Mouse (Mus musculus): ENCODE data around the gene Grap.
"Not testable (repeated sequence)": the region's sequence is repeated elsewhere in the genome, so short reads cannot be mapped to it uniquely, and the experiment has no call there.

Grap gene

DNA sequence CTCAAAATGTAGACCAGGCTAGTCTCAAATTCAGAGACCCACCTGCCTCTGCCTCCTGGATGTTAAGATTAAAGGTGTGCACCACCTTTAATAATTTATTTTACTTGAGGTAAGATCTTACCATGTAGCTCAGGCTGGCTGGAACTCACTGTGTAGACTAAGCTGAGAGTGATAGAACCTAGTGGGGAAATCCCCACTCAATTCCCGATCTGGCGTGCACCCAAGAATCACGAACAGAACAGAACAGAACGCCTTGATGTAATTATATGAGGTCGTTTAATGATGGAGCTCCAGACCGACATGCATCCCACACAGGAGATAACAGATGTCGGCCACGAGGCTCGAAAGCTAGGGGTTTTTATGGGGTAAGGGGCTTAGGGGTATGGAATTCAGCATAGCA lies 12.5 kb upstream of the Grap start:
- DNase-seq, result not testable (repeated sequence)

DNA sequence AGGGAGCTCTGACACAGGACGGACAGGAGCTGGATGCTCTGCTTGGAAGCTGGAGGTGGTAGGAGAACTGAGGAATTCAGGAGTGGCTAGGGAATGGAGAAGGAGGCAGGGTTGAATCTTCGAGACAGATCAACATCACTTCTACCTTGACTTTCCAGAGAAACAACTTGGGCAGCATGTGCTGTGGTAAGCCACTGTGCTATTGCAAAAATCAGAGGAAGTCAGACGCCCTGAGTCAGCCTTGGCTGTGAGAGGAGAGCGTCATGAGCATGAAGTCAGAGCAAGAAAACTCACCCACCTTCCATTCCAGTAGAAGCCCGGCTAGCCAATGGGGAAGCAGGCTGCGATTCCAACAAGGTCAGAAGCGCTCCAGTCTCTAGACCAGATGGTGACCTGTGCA lies 11.0 kb upstream of the Grap start:
- DNase-seq, result no peak

DNA sequence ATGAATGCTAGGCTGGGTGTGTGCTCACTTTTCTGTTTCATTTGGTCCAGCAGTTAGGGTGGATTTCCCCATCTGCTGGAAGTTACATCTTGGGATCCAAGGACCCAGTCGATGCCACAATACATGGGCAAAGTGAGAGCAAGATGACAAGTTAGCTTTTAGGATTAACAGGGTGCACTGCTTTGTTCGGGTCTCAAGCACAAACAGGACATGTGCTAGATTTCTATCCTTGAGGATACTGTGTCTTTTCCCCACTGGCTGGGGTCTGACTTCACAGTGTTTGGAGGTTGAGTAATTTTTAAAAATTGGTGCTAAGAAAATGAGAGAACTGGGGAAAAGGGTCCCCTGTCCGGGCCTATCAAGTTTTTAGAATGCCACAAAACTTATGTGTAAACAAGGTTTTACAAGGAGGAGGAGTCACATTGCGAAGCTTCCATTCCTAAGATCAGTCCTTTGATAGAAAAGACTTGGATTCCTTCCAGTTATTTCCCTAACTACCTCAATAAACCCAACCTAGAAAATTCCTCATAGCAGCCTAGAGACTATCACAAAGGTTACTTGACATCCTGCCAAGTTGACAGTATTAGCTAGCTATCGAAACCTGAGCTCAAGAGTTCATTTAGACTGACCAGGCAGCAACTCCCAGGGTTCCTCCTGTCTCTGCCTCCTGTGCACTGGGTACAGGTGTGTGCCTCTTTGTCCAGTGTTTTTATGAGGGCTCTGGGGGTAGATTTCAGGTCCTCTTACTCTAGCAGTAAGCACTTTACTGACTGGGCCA lies 9.7 kb upstream of the Grap start:
- DNase-seq, result no peak

DNA sequence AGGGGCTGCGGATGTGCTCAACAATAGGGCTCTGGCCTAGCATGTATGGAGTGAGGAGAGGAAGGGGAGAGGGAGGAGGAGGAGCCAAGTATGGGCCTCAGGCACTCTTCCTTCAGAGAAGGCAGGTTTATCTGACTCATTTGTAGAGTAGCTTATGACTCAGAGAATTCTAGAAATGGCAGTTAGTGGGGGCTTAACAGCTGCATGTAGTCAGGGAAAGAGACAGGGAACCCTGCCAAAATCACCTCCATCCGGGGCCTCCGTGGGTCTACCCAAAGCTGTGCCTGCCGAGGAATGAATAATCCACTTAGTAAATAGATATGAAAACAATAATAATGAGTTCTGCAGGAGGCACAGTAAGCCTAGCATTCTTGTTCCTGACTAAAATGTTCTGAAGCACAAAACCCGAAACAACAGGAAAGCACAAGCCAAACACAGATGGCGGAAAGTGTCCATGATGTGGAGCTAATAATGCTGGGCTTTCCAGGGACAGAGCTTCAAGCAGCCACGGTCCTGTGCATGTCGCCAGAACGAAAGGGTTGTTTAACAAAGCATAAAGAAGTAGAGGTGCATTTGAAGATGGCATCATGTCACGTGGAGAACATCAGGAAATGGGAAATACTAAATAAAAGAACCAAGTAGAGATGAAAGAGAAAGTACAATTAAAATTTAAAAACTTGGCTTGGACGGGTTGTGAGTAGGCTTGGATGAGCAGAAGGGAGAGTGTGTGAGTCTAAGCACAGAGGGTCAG lies 8.3 kb upstream of the Grap start:
- DNase-seq, result no peak

DNA sequence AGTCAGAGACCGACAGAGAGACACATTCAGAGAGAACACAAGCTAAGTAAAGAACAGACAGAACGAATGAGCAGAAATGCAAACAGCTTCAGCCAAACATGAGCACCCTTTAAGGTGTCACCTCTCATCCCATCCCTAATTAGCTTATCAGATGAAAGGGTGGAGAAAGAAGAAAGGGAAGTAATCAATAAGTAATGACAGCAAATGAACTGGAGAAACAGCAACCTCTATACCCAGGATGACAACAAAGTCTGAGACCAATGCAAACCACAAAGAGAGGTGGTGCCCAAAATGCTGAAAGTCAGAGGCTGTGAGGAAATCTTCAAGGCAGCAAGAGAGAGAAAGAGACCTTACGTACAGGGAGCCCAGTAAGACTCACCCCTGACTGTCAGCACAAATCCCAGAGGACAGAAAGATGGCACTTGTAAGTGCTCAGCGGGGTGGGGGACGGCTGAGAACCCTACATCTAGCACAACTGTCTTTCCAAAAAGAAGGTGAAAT lies 7.7 kb upstream of the Grap start:
- no peak for DNase-seq

DNA sequence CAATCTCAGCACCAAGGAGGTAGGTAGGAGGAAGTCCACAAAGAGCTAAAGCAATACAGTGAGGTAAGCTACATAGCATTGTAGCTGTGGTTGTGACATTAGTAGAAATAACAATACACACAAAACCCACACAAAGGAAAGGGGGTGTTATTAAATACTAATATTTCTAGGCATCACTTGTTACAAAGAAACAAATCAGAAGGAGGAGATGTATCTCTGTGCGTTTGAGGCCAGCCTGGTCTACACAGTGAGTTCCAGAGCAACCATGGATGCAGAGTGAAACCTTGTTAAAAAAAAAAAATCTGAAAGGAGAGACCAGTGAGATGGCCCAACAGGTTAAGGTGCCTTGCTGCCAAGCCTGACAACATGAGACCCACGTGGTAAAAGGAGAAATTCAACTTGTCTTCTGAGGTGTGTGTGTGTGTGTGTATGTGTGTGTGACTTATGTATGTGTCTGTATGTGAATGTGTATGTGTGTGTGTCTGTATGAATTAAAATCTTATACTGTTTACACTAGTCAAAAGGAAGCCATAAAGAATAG lies 6.5 kb upstream of the Grap start:
- no peak for DNase-seq

DNA sequence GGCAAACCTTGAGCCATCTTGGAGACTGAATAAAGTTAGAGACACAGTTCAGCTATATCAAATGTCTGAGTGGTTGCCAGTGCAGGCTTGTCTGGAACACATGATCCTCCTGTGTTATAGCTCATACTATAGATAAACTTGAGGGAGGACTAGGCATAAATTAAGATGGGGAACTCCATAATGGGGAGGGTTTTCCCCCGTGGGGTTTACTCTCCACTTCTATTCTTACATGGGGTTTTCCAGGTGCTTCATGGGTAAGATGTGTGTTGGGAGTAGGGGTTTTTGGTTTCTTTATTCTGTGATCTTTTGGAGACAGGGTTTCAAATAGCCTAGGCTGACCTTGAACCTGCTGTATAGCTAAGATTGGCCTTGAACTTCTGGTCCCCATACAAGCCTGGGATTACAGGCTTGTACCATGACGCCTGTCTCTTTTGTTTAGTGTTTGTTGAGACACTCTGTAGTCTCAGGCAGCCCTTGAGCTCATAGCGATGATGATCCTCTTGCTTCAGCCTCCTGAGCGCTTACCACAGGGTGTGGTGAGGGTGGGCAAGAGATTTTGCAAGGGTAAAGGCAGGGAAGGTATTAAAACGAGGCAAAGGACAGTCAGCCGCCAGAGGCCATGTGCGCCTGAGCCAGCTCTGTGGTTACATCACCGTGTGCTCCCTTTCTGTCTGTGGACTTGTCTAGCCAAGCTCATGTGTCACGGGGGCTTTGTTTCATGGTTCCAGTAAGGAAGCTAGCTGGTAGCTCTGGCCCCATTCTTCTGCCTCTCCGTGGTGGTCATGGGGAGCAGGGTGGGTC lies 5.8 kb upstream of the Grap start:
- DNase-seq, result no peak

DNA sequence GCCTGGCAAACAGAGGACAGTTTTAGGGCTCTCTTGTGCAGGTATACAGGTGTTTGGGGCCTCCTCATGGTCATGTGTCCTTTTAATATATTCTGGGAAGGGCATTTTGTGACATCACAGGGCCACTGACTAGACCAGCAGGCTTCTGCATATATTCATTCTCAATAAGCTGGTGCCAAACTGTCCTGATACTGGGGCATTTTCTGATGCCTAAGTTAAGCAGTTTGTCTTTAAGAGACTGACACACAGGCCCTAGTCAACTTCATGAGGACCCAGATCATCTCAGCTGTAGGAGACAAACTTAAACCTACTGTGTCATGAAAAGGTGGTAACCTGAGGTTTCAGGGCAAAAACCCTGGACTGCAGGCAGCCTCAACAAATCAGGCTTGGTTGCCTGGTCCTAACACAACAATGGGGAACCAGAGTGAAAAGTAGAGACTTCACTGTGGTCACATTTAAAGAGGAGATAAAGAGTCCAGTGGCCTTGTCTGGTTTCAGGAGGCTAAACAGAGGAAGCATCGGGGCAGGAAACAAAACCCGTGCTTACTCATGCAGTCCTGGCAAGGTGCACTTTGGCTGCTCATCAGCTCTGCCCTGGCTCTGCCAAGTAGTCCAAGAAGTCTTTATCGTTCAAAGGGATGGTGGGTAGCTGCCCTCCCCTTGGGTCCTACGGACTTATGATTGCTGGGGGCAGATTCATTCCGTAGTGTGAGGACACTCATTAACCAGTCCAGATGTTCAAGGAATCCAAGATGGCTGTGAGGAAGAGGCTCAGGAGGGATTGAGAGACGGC lies 4.9 kb upstream of the Grap start:
- DNase-seq, result no peak

DNA sequence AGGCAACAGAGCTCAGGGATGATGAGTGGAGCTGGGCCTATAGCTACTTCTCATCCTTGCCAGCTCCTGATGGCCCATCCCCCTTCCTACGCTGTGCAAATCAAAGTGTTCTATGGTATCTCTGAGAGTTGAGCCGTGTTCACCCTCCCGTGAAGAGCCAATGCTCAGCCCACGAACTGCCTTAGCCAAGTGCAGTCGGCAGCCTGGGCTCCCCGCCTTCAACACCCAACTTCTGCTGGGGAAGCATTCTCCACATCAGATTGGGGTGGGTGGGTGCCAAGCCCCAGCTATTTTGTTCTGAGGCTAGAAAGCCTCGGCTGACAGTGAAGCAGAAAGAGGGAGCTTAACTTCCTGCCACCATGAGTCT lies 4.3 kb upstream of the Grap start:
- peak; percentile 52 for DNase-seq

DNA sequence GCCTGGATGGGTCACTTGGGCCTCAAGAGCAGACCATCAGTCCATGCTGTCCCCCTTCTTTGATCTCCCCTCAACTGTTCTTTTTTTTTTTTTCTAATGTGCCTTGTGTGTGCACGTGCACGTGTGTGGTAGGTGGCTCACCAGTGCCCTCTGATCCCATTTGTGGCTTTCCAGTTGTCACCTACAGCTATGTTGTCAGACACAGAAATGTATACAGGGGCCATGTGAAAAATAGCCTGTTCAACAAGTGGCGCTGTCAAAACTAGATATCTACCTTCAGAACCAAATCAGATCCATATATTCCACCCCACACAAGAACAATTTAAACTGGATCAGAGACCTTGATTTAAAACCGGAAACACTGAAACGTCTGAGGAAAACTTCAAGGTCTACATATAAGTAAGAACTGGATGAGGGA lies 3.9 kb upstream of the Grap start:
- DNase-seq, result no peak

DNA sequence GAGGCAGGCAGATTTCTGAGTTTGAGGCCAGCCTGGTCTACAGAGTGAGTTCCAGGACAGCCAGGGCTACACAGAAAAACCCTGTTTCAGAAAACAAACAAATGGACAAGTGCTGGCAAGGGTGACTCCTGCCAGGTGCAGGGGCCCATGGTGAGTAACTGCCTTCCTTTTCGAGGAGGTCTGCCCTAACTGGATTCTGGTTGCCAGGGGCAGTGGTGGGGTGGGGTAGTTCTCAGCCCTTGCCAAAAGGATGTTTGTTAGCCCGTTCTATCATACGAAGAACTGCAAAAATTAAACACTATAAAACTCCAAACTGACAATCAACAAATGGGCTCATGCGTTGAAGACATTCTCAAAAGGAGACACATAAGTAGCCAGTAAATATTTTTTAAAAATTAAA lies 3.4 kb upstream of the Grap start:
- no peak for DNase-seq

DNA sequence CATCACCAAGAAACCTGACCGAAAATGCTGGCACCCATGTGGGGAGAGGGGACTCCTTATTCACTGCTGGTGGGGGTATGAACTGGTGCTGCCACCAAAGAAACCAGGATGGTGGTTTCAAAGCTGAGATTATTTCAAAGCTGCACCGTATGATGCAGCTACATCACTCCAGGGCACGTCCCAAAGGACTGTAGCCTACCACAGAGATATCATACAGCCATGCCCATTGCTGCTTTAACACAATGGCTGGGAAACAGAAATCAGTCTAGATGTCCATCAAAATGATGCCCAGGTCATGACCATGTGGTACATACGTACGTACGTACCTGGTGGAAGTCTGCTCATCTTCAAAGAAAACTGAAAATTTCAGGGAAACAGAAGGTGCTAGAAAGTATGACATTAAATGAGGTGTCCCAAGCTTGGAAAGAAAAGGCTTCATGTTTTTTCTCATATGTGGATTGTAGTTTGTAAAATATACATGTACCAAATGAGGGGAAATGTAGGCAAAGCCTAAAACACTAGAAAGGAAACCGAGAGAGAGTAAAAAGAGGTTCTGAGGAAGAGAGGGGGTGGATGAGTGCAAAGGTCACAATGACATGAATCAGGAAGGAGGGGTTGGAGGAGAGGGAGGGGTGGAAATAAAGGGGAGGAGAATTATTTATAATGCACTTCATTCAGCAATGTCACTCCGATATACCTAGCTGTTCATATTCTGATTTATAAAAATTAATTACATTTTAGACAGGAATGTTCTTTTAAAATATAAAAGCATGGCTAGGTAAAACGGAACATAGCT lies 2.4 kb upstream of the Grap start:
- no peak for DNase-seq

DNA sequence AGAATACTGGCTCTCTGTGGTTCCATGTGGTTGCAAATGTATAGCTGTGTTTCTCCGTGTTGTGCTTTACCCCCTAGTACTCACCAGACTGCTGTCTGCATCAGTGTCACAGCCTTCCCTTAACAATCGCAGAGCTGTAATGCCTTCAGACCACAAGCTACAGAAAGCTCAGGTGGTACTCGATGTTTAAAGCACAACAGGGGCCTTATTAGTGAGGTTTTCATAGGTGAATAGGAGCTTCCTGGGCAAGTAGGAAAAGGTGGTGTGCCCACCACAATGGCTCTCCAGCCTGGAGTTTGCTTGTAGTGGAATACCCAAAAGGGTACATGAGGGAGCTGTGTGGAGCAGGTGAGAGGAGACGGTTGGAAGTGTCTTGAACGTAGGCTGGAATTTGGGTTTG lies 849 bp upstream of the Grap start:
- peak; percentile 10 for DNase-seq

DNA sequence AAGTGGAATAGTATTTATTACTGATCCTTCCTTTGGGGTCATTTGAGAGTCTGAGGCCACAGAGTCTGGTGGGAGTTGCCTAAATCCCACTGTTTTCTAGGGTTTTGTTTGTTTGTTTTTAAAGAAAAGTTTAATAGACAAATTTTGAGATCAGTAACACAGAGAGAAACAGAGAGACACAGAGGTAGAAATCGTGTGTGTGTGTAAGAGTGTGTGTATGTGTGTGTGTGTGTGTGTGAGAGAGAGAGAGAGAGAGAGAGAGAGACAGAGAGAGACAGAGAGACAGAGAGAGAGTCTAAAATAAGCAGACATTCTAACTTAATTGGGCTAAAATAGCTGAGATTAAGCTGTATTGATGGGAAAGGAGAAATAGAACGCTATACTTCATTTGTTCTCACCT lies 503 bp downstream of the Grap start:
- no peak for DNase-seq

DNA sequence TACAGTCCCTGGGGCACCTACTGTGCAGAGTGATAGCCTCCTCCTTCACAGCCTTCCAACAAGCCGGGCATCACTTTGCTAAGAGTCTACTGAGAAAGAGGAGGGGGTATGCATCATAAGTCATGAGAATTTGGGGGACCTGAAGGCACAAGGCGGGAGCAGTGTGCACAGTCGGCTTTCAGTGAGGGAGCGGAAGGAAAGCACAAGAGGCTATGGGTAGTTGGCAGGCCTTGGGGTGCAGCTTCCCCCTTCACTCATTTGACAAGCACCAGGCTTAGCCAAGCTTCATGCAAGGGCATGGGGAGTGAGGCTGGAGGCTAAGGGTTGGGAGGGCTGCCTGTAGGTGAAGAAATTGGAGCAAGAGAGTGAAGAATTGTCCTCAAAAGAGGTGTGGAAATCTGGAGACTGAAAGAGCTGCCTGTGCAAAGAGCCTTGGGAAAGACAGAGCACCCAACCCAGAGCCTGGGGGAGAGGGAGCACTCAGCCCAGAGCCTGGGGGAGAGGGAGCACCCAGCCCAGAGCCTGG lies 1.8 kb downstream of the Grap start:
- no peak for DNase-seq

DNA sequence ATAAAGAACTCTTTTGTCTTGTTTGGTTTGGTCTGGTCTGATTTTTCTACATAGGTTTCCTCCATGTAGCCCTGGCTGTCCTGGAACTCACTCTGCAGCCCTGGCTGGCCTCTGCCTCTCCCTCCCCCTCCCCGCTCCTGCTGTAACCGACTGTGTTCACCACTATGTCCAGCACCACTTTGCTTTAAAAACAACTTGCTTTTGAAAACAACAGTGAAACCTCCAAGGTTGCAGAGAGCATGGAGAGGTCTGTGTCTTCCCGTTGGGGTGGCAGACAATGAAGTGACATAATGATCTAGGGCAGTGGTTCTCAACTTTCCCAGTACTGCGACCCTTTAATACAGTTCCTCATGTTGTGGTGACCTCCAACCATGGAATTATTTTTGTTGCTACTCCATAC lies 2.6 kb downstream of the Grap start:
- no peak for DNase-seq

DNA sequence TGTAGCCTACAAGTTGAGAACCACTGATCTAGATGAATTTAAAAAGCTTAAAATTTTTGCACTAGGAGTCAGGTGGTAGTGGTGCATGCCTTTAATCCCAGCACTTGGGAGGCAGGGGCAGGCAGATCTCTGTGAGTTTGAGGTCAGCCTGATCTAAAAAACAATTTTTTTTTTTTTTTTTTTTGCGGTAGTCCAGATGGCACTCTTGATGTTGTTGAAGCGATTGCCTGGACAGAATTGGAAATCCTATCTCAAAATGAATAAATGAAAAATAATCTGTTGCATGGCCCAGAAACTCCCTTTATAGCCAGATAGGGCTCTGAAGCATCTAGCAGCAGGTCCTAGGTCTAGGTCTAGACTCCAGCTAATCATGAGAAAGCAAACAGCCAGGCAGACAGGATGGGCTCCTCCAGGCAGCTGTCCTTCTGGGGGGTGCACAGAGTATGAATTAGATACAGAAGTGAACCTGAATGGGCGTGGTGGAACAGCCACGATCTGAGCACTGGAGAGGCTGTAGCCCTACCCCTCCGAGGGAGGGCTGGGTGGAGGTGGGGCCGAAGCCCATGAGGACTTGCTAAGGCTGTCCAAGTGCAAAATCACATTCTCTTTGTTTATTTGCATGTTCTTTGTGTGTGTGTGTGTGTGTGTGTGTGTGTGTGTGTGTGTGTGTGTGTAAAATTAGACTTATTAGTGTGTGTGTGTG lies 3.2 kb downstream of the Grap start:
- DNase-seq, result no peak

DNA sequence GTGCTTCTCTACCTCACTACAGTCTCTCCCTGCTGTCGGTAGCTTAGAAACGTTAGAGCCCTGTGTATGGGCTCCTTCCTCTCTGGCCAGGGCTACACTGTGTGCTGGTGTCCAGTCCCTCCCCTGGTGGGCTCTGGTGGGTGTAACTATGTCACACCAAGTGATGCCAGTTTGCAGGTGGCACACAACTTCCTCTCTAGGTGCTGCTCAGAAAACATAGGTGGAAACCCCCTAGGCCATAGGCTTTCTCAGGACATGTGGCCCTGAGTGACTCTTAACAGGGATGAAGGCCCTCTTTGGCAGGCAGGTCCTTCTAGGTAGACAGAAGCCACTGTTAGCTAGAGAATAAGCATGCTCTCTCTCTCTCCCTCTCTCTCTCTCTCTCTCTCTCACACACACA lies 4.4 kb downstream of the Grap start:
- DNase-seq, result no peak

DNA sequence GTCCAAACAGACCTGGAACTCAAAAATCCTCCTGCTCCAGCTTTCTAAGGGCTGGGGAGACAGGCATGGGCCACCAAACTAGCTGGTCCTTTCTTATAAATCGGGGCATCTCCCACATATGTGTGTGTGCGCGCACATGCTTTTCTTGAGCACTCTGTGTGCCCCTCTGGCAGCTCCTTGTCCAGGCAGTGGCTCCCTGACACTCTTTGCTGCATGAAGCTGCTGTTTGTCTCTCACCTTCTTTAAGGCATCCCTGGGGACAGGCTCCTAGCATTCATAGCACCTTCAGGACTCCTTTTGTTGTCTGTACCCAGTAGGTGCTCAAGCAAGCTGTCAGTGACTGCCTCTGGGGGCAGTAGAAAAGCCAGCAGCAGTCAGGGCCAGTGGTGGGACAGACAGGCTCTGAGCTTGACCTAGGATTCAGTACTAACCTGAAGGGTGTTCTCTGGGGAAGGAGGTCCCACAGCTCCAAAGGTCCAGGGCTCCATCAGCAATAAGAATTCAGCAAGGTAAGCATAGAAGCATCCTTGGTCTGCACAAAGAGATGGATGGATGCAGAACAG lies 5.4 kb downstream of the Grap start:
- no peak for DNase-seq

Data from thymus, postnatal 4 days (tissue).